21 mouse cellular contexts compared by ENCODE assay signal in the genomic region with DNA sequence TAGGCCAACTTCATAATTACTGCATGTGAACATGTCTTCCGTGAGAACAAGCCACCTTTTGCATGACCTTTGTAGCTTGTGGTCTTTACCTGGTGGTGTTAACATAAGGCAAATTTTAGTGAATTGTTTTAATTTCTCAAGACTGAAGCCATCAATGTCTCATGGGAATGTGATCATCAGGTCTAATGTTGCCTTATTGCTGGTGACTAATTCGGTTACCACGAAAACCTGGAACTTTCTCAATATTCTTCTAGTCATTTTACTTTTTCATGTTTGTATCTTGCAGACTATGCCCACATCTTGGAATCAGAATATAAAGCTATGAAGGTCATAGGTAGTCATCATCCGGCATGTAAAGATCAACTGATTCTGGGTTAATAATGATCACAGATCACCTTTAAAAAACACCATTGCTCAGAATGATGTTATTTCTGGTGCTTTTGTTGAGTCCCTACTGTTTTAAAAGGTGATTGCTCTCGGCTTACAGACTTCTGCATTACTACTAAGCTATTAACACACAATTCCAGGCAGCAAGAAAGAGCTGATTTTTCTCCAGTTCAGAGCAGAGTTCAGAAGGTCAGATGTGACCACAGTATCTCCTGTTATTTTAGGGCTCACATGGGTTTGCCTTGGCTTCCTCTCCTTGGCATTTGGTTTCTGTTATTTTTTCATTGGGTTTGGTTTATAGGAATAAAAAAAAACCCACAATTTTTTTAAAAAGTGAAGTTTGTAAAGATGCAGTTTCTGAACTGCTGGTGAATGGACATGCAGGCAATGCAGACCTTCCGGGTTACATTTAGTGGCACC.
"Had no signal": no experiment of that assay in that cellular context is flagged by ENCODE, and none has a peak within 500 bp of the region (broad histone marks: within the 10 kb centered on the region; RNA-seq: fewer than 3 reads in every experiment).

No protein-coding gene starts in this region.

- ATAC-seq: liver, postnatal 0 days; lung, postnatal 0 days; midbrain, embryonic 15.5 days had no signal

- H3K4me1 ChIP-seq: kidney, embryonic 15.5 days; limb, embryonic 12.5 days; megakaryocyte, embryonic 14.5 days; midbrain, embryonic 10.5 days; midbrain, embryonic 15.5 days; neural tube, embryonic 13.5 days had no signal

- H3K4me2 ChIP-seq: kidney, embryonic 15.5 days; limb, embryonic 12.5 days; limb, embryonic 15.5 days; liver, embryonic 11.5 days; lung, embryonic 14.5 days; midbrain, embryonic 15.5 days; neural tube, embryonic 13.5 days had no signal

- H3K4me3 ChIP-seq: kidney, embryonic 15.5 days; limb, embryonic 12.5 days; limb, embryonic 15.5 days; megakaryocyte, embryonic 14.5 days; midbrain, embryonic 10.5 days; midbrain, embryonic 15.5 days; neural tube, embryonic 13.5 days had no signal

- H3K27me3 ChIP-seq: kidney, embryonic 15.5 days; limb, embryonic 12.5 days; limb, embryonic 15.5 days; megakaryocyte, embryonic 14.5 days; midbrain, embryonic 15.5 days; neural tube, embryonic 13.5 days had no signal

- DNase-seq: kidney, adult 11 months; kidney, adult 8-10 months; kidney, postnatal 10 days; kidney, postnatal 36 days; left cerebral cortex, postnatal 4 days; liver, postnatal 0 days; lung, embryonic 14.5 days; thymus, adult 2 months; thymus, postnatal 14 days; thymus, postnatal 4 days had no signal

- H3K9me3 ChIP-seq: kidney, embryonic 15.5 days; limb, embryonic 12.5 days; limb, embryonic 15.5 days; megakaryocyte, embryonic 14.5 days; midbrain, embryonic 10.5 days; midbrain, embryonic 15.5 days; neural tube, embryonic 13.5 days had no signal

- H3K27ac ChIP-seq: kidney, embryonic 15.5 days; limb, embryonic 12.5 days; limb, embryonic 15.5 days; liver, embryonic 14.5 days; macrophage; midbrain, embryonic 10.5 days; midbrain, embryonic 15.5 days; neural tube, embryonic 13.5 days had no signal

- H3K36me3 ChIP-seq: kidney, embryonic 15.5 days; limb, embryonic 12.5 days; limb, embryonic 15.5 days; midbrain, embryonic 10.5 days; midbrain, embryonic 15.5 days; neural tube, embryonic 13.5 days had no signal

- H3K9ac ChIP-seq: kidney, embryonic 15.5 days; limb, embryonic 12.5 days; limb, embryonic 15.5 days; liver, embryonic 14.5 days; liver, postnatal 0 days; lung, embryonic 14.5 days; midbrain, embryonic 15.5 days; neural tube, embryonic 13.5 days had no signal
